Mouse (Mus musculus) gastrocnemius, postnatal 14 days (tissue): Measurements from ENCODE around the gene Wdr18. TPM values are rescaled to one million over a fixed set of nuclear protein-coding genes. Genes with fewer than 3 reads are reported as not detected.
A peak's percentile ranks its signal among the peaks of the same experiment; 100 is the strongest.

Experiments used
- DNase-seq: peaks from one replicate; pipeline ENCODE4 v3.0.0; 2021; ENCODE audit warnings: mixed read lengths
- intact Hi-C: fragments of 180-260 bp; cut with DNase I; formaldehyde crosslinking; loops from one replicate; pipeline ENCODE4 v1.15.1; 2025; ENCODE audit warnings: low total_unique reads
- total RNA-seq, 2 experiments: library from RNA; stranded (reverse); gene quantifications; 2 replicates each; pipeline ENCODE4 v1.2.3; 2021

Wdr18 gene
- total RNA-seq, 2 experiments from 2014 or later: 18.7 to 23.0 TPM

GRCm38 (mm10) chr10:79987771-79988505 lies 28.0 kb downstream of the Wdr18 start:
- intact Hi-C loops: no loop called here
- DNase-seq: peak; percentile 7

- peak; percentile 57 for DNase-seq
- intact Hi-C loops: no loop called here
Observed at GRCm38 (mm10) chr10:79988506-79989271, 28.7 kb downstream of the Wdr18 start, which contains the start of gene Cnn2. Cnn2 (plus strand) TSS chr10:79988584.

DNA sequence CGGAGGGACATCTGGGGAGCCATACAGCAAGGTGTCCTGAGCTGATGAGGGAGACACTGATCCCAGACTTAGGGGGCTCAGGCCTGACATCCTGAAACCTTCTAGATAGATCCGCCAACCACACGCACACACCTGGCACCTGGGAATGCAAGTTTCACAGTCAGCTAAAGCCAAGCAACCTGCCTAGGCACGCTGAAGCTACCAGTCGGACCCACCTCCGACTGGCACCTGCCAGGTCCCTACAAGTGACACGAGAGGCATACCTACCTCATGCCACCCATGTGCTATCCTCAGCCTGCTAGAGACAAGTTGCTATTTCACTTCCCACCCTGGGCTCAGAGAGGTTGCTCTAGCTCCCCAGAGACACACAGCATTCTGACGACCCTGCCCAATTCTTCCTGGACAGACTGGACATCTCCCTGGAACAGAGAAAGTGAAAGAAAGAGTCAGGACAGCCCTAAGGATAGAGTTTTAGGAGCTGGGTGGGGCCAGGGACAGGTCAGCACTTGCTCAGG lies 29.4 kb downstream of the Wdr18 start:
- DNase-seq: no peak
- intact Hi-C loops: no loop called here

GRCm38 (mm10) chr10:79989870-79990269 lies 29.9 kb downstream of the Wdr18 start:
- peak; percentile 50 for DNase-seq
- intact Hi-C loops: loop anchor here (5.0 kb wide), 2 partner anchors 47 to 127 kb away; partner anchors contain the start of genes Polr2e and Stk11

- intact Hi-C loops: loop anchor here (5.0 kb wide), 2 partner anchors 46 to 126 kb away; partner anchors contain the start of genes Polr2e and Stk11
- DNase-seq: no peak
Observed at GRCm38 (mm10) chr10:79991099-79991498, 31.1 kb downstream of the Wdr18 start.

GRCm38 (mm10) chr10:79991548-79991947 lies 31.6 kb downstream of the Wdr18 start:
- DNase-seq: no peak
- intact Hi-C loops: loop anchor here (5.0 kb wide), 2 partner anchors 46 to 126 kb away; partner anchors contain the start of genes Polr2e and Stk11

GRCm38 (mm10) chr10:79994397-79995115 lies 34.6 kb downstream of the Wdr18 start:
- DNase-seq: no peak
- intact Hi-C loops: loop anchor here (5.0 kb wide), 2 partner anchors 43 to 123 kb away; partner anchors contain the start of genes Polr2e and Stk11

DNA sequence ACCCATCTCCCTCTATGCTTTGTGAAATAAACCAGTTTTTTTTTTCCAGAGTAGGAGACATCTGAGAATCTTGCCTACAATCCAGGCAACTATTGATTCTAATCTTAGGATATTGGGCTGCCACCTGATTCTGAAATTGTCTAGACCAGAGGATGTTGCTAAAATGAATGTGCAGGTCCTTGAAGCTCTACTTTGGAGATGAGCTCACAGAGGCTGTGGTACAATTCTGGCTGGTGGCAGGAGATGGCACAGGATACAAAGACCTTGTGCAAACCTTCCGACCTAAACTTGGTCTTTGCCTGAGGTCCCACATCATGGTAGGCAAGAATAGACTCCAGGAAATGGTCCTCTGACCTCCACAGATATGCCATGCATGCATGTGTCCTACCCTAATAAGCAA lies 35.7 kb downstream of the Wdr18 start:
- intact Hi-C loops: no loop called here
- no peak for DNase-seq

- intact Hi-C loops: no loop called here
- DNase-seq: peak; percentile 97
Observed at GRCm38 (mm10) chr10:79996272-79997033, 36.5 kb downstream of the Wdr18 start, which contains the start of gene Abca7. Abca7 (plus strand) TSS chr10:79996494.

DNA sequence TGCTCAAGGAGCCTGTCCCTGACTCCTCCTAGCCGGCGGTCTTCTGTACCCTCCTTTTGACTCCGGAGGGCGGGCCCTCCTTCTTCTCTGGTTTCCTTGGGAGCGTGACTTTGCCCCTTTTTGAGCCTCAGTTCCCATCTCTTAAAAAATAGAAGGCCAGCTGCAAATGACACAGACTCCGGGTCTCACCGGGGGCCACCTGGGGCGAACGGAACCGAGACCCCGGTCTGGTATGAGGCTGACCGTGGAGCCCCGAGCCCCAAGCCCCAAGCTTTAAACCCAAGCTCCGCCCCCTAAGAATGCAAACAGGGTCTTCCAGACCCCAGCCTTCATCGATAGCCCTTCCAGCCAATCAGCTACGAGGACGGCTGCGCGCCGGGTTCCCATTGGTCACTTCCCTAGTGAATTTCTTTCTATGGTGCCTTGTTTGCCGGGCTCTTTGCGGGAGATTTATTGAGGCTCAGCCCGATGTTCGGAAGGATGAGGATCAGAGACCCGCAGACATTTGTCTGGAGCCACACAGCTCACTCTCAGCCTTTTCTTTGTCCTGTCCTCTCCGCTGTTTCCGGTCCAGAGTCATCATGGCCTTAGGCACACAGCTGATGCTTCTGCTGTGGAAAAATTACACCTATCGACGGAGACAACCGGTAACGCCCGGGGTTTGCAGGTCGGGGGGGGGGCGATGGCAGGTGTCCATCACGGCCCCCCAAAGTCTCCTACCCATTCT lies 37.2 kb downstream of the Wdr18 start:
- intact Hi-C loops: no loop called here
- DNase-seq: peak; percentile 51

DNA sequence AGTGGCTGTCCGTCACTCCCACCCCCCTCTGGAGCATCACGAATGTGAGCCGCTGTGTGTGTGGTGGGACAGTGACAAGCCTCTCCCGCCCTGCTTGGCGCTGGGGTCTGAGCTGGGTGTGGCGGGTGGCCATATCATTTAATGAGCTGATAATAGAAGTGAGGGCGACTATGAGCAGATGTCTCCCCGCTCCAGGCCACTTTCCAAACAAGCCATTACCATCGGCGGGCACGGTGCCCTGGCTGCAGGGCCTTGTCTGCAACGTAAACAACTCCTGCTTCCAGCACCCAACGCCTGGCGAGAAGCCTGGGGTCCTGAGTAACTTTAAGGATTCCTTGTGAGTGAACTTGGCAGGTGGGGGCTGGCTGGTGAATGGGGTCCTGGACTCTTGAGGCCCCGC lies 37.9 kb downstream of the Wdr18 start:
- intact Hi-C loops: no loop called here
- DNase-seq: no peak

- intact Hi-C loops: no loop called here
- no peak for DNase-seq
Observed at GRCm38 (mm10) chr10:80001945-80002344, 42.0 kb downstream of the Wdr18 start.

- intact Hi-C loops: no loop called here
- no peak for DNase-seq
Observed at GRCm38 (mm10) chr10:80002829-80003228, 42.9 kb downstream of the Wdr18 start.

DNA sequence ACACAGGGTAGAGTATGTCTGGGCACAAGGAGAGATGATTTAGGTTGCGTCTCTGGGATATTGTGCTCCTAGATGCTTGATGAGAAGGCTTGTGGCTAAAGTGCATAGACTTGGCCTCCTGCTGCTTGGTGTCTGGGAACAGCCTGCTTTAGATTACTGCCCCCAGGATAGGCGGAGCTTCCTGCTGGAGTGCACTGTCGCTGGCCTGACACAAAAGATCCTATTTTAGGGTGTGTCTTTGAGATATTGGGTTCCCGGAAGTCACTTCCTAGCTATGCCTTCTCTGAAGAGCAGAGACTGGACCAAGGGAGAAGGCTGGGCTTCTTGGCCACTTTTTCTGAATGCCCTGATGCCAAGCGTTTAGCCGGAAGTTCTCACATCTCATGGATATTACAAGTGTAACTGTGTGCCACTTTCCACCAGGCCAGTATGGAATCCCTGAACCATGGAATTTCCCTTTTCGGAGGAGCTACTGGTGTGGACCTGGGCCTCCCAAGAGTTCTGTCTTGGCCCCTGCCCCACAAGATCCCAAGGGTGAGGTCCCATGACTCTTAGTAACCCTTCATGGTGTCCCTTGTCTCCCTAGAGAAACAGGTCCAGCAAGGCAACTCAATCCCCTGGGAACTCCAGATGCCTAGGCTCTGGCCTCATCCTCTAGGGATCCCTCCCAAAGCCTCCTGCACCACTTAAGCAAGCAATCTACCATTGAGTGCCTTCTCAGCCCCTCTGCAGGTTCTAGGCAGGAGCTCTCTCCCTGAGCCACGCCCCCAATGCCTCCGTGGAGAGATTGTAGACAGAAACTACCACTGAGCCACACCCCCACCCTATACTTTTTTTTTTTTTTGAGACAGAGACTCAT lies 43.7 kb downstream of the Wdr18 start:
- intact Hi-C loops: no loop called here
- no peak for DNase-seq

DNA sequence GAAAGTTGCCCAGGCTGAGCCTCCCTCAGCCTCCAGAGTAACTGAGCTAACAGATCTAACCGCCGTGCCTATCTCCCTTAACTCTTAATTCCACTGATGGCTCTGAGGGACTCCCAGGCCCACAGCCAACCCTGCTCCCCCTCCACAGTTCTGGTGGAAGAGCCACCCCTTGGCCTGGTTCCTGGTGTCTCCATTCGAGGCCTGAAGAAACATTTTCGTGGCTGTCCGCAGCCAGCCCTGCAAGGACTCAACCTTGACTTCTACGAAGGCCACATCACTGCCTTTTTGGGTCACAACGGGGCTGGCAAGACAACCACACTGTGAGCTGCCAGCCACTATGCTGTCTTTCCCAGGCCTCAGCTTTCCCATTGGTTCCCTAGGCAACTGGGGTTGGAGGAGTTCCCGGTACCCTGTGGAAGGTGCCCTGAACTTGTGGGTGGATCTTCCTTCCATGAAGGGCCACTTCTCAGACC lies 44.3 kb downstream of the Wdr18 start:
- DNase-seq: no peak
- intact Hi-C loops: no loop called here

- no peak for DNase-seq
- intact Hi-C loops: no loop called here
Observed at GRCm38 (mm10) chr10:80011740-80012139, 51.8 kb downstream of the Wdr18 start.

DNA sequence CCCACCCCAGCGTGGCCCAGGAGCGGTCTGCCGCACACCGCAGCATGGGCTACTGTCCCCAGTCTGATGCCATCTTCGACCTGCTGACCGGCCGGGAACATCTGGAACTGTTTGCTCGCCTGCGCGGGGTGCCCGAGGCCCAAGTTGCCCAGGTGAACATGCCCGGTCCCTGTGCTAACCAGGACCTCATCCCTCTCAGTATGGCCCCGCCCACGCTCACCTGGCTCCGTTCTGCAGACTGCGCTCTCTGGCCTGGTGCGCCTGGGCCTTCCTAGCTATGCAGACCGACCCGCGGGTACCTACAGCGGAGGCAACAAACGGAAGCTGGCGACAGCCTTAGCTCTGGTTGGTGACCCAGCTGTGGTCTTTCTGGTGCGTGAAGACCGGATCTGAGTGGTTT lies 53.7 kb downstream of the Wdr18 start:
- intact Hi-C loops: no loop called here
- no peak for DNase-seq
